Mouse (Mus musculus) CD4-positive naive resting alpha-beta T cell, adult 57 days (primary cell): ENCODE measurements around the gene Gm2174. TPM values are rescaled to one million over a fixed set of nuclear protein-coding genes. Genes with fewer than 3 reads are reported as not detected.

ENCODE experiments used
- total RNA-seq: library from RNA; stranded (reverse); gene quantifications from one replicate; pipeline ENCODE4 v1.2.4, GENCODE M21; 2023

The Gm2174 gene
- not detected for total RNA-seq

GRCm38 (mm10) chrX:56447524-56448015 lies at the start of gene Gm2174:
TSS of gene Gm2174 (plus strand) at chrX:56447965.

GRCm38 (mm10) chrX:56454671-56455371 lies 7.1 kb downstream of the Gm2174 start, which contains the start of gene Ints6l:
TSS of gene Ints6l (plus strand) at chrX:56454857.

Other genes starting within 250 kb of the Gm2174 start
- not detected for gene Gm773, start 235.1 kb upstream of the Gm2174 start, total RNA-seq
- gene Zfp449, start 101.6 kb upstream of the Gm2174 start, total RNA-seq: 0.15 TPM
- gene Smim10l2a, start 73.4 kb upstream of the Gm2174 start, total RNA-seq: 0.62 TPM
- 51.9 TPM for gene Ints6l, start 6.9 kb downstream of the Gm2174 start, total RNA-seq
- gene Gm10477, start 76.8 kb downstream of the Gm2174 start, total RNA-seq: not detected
- gene Gm648, start 101.6 kb downstream of the Gm2174 start, total RNA-seq: not detected
- 9.6 TPM for gene Mmgt1, start 150.1 kb downstream of the Gm2174 start, total RNA-seq
- 15.0 TPM for gene Slc9a6, start 161.8 kb downstream of the Gm2174 start, total RNA-seq